Mouse (Mus musculus) forebrain, embryonic 13.5 days (tissue): ENCODE data around the gene Commd8. TPM values are rescaled to one million over a fixed set of nuclear protein-coding genes. Genes with fewer than 3 reads are reported as not detected.

Experiments
- ATAC-seq: fragments of 200-750 bp; cut with Nextera tagmentation; 2 replicates; pipeline ENCODE4 v1.8.0; 2017
- H3K27ac ChIP-seq: fragments of 300-500 bp; sonication (generic); 2 replicates; pipeline ENCODE4 v1.5.1; 2015; ENCODE audit warnings: inconsistent platforms, mild to moderate bottlenecking, moderate library complexity
- H3K27me3 ChIP-seq: fragments of 300-500 bp; sonication (generic); 2 replicates; pipeline ENCODE4 v1.6.1; 2015; ENCODE audit warnings: mild to moderate bottlenecking, inconsistent platforms
- H3K36me3 ChIP-seq: fragments of 300-500 bp; sonication (generic); 2 replicates; pipeline ENCODE4 v1.6.1; 2015; ENCODE audit warnings: mild to moderate bottlenecking, inconsistent platforms; ENCODE audit not compliant: poor library complexity, severe bottlenecking
- H3K4me1 ChIP-seq: fragments of 300-500 bp; sonication (generic); 2 replicates; pipeline ENCODE4 v1.6.1; 2015; ENCODE audit warnings: inconsistent platforms
- H3K4me2 ChIP-seq: fragments of 300-500 bp; sonication (generic); 2 replicates; pipeline ENCODE4 v1.6.1; 2015; ENCODE audit warnings: inconsistent platforms, mild to moderate bottlenecking, moderate library complexity
- H3K4me3 ChIP-seq: fragments of 300-500 bp; sonication (generic); 2 replicates; pipeline ENCODE4 v1.5.1; 2015; ENCODE audit warnings: mild to moderate bottlenecking, inconsistent platforms
- H3K9ac ChIP-seq: fragments of 300-500 bp; sonication (generic); 2 replicates; pipeline ENCODE4 v1.6.1; 2015; ENCODE audit warnings: mild to moderate bottlenecking, inconsistent platforms
- H3K9me3 ChIP-seq: fragments of 300-500 bp; sonication (generic); replicated peaks from 2 replicates; pipeline ENCODE4 v1.6.1; 2016; ENCODE audit warnings: inconsistent platforms
- WGBS: fragments of 180-500 bp; shearing (Covaris S2); methylation state at CpG from one replicate; pipeline ENCODE4 v1.1.7; 2015; 5-methylcytosine and 5-hydroxymethylcytosine counted together
- polyA plus RNA-seq: library from polyadenylated mRNA; unstranded; fragments of >200 nt; fragmentation: Nextera tagmentation; extraction: Ambion mirVana; gene quantifications from 2 replicates; pipeline ENCODE4 v1.2.1, GENCODE M21; 2015

Gene Commd8
- polyA plus RNA-seq, 1 experiment from 2014 or later, result 157 TPM

GRCm38 (mm10) chr5:72122414-72123037 is 45.5 kb downstream of the Commd8 start:
- H3K9me3 ChIP-seq, result no peaks in the 10 kb centered on the region
- WGBS, result 93% methylated on average over 6 of the region's 6 CpGs

More at GRCm38 (mm10) chr5:72122414-72123037, 45.5 kb downstream of the Commd8 start:
- no peaks in the 10 kb centered on the region for H3K36me3 ChIP-seq
- H3K9ac ChIP-seq, result no peak overlapping the region
- H3K27ac ChIP-seq, result no peak overlapping the region
- no peaks in the 10 kb centered on the region for H3K4me1 ChIP-seq
- H3K4me2 ChIP-seq, result no peak overlapping the region
- ATAC-seq, result no peak
- no peak overlapping the region for H3K4me3 ChIP-seq
- no peaks in the 10 kb centered on the region for H3K27me3 ChIP-seq
